Mouse (Mus musculus) lung, adult 18-20 months (tissue): ENCODE data around the gene Olfr1402.

Experiments
- DNase-seq, 2 experiments: peaks; one replicate each; pipeline ENCODE4 v3.0.0; 2022; ENCODE audit warnings: mixed read lengths in 2 of 2

Gene Olfr1402

DNA sequence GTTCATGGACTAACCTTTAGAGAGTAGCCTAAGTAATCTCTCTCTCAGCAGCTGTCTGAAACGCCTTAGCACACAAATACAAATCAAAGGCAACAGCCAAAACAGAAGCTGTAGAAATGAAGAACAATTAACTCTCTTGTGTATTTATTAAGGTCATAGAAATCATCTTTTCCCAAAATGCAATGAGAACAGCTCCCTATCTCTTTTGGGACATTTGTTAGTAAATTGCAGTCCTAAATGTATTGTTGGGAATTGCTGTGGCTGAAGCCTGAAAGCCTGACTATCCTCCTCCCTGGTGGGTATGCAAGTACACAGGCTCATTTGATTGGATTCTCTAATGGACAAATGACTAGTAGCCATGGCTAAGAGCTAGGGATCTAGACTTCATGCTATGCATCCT lies at the start of gene Olfr1402:
Olfr1402 (minus strand) TSS at position 101 of the 400 bp plus-strand sequence.
- no peak for DNase-seq

DNA sequence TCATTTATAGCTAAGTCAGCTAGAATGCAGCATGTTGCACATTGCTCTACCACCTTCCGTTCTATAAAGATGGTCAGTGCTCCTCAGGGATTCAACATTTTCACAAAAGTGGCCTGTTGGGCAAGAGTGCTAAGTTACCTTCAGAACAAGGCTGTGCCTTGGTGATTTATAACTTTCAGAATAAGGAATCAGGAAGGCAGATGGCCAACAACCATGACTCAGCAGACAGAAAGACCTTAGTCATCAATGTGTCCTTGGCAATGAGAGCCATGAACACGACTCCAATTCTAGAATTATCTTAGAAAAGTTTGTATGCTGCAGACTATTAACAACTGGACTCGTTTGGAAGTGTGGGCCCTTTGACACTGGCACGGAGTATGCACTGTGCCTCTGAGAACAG lies 33.5 kb upstream of the Olfr1402 start:
- no peak for DNase-seq

DNA sequence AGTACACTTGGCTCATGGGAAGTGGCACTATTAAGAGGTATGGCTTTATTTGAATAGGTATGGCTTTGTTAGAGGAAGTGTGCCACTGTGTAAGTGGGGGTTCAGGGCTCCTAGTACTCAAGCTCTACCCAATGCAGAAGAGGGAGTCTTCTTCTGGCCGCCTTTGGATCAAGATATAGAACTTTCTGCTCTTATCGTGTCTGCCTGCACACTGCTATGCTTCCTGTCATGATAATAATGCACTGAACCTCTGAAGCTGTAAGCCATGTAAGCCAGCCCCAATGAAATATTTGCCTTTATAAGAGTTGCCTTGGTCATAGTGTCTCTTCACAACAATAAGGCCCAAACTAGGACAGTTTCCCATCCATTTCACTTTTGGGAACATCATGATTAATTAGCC lies 16.8 kb upstream of the Olfr1402 start:
- no peak for DNase-seq

DNA sequence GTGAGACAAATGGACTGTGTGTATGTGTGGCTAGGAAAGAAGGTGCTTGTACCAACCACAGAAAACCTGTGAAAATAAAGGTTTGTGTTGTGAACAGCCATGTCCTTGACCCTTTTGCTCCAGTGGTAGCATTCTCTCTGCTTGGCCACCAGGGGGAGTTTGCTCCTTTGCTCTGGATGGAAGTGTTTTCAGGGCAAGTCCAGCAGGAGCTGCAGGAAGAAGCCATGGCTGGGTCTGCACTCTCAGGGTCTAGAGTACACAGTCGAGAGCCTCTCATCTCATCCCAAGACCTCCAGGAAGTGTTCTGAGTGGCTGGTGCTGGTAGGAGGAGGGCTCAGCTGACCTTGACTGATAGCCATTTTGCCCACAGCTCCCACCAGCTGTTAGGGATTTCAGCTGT lies 27.5 kb downstream of the Olfr1402 start:
- DNase-seq = peak in 1 of 2 experiments; percentile 29

DNA sequence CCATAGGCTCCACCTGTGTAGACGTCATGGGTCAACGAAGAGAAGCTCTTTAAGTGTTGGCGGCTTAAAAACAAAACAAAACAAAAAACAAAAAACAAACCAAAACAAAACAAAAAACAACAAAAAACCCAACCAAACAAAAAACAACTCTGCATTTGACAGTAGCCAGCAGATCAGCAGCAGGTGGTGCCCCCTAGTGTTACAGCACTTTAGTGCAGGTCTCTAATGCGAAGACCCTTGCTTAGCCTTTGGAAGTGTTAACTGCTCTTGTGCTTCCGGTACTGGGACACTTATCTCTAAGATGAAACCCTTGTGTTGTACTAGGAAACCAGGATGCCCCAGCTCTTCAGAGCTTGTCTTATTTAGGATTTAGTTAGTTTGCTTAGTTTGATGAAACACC lies 28.7 kb downstream of the Olfr1402 start:
- peak in 1 of 2 experiments; percentile 8 for DNase-seq

DNA sequence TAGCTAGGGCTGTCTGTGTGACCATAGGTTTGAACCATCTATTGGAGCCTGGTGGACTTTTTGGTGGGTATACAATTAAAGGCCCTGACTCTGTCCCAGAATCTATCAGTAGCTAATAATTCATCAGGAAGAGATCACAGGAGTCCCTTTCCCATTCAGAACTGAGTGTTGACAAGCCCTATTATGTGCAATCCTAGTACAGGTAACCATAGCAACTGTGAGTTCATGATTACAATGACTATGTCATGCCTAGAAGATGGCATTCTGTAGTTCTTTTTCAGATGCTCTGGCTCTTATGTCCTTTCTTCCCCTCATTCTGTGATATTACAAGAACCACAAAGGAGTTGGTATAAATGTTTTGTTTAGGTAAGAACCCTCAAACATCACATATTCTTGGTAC lies 51.4 kb downstream of the Olfr1402 start:
- no peak for DNase-seq

DNA sequence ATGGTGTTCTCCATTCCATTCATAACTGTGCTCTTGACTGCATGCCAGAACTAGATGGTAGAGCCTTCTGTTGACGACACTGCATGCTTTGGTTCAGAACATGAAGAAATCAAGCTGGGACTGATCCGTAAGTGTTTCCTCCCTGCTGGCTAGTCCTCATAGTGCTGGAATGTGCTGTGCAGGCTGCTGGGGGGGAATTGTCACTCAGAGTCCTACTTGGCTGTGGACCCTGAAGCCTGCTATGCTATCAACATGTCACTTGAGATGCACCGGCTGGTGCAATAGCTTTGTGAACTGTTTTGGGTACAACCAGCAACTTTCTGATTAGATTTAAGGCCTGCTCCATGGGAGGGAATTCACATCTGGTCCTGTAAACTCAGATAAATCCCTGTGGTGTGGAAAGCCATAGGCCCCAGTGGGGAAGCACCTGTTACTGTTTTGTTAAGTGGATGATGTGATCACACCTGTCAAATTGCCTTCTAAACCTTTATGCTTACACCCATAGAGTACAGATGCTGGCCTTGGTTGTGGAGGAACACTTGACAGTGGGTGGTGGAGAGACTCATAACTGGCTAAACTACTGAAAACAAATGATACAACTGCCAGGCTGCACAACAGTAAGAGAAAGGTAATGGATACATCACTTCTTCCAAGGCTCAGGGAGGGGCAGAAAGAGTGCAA lies 58.3 kb downstream of the Olfr1402 start:
- DNase-seq = peak; percentile 50 to 72

DNA sequence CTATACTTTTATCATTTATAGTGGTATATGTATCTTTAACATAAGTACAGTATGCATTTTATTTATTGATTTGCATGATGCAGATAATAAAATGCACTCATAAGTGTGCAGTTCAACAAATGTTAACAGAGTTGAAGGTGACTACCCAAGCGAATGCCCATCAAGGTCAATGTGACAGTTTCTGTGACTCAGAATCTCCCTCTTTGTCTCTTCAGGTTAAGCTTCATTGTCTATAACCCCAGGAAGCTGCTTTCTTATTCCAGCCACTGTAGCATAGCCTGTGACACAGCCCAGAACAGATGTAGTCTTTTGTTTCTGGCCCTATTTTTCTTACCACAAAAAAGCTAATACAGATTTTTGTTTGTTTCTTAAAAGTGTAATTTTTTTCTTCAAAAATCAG lies 63.4 kb downstream of the Olfr1402 start:
- no peak for DNase-seq
